ENCODE assay signal across 18 mouse cellular contexts in the genomic region with DNA sequence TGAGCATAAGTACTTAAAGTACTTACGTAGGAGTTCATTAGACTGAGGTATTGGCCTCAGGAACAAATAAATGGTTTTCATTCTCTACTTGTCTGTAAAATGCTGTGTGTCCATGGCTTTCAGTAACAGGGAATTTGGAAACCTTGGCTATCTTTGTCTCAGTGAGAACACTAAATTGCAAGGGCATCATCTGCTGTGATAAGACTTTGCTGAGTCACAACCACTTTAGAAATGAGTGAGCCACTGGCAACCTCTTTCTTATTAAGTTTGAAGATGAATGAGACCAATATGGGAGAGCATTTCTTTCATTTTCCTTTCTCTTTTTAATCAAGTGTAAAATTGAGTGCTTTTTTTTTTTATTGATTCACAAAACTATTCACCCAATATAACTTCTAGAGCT.
"Had no signal": no experiment of that assay in that cellular context is flagged by ENCODE, and none has a peak within 500 bp of the region (broad histone marks: within the 10 kb centered on the region; RNA-seq: fewer than 3 reads in every experiment).

No protein-coding gene starts in this region.

- DNase-seq: kidney, adult 18-20 months; kidney, adult 9 months; kidney, postnatal 14 days; kidney, postnatal 4 days; layer of hippocampus, postnatal 36 days; lung, adult 2 months; lung, postnatal 14 days; midbrain, embryonic 14.5 days; thymus, adult 18-20 months; thymus, postnatal 4 days had no signal

- H3K27me3 ChIP-seq: limb, embryonic 12.5 days; limb, embryonic 15.5 days; liver, embryonic 12.5 days; liver, embryonic 15.5 days; megakaryocyte, embryonic 14.5 days had no signal

- H3K4me1 ChIP-seq: limb, embryonic 12.5 days; limb, embryonic 15.5 days; liver, embryonic 12.5 days; liver, embryonic 15.5 days; megakaryocyte, embryonic 14.5 days had no signal

- H3K4me3 ChIP-seq: left cerebral cortex, adult 2 months; limb, embryonic 12.5 days; limb, embryonic 15.5 days; liver, embryonic 12.5 days; liver, embryonic 15.5 days; megakaryocyte, embryonic 14.5 days had no signal

- H3K4me2 ChIP-seq: limb, embryonic 12.5 days; limb, embryonic 15.5 days; liver, embryonic 12.5 days; liver, embryonic 15.5 days; midbrain, embryonic 11.5 days had no signal

- H3K36me3 ChIP-seq: limb, embryonic 12.5 days; limb, embryonic 15.5 days; liver, embryonic 12.5 days; liver, embryonic 15.5 days had no signal

- H3K9ac ChIP-seq: limb, embryonic 12.5 days; limb, embryonic 15.5 days; liver, embryonic 12.5 days; liver, embryonic 15.5 days had no signal

- H3K27ac ChIP-seq: left cerebral cortex, adult 2 months; limb, embryonic 12.5 days; limb, embryonic 15.5 days; liver, embryonic 12.5 days; liver, embryonic 15.5 days; macrophage had no signal

- ATAC-seq: liver, embryonic 12.5 days had no signal

- H3K9me3 ChIP-seq: limb, embryonic 12.5 days; limb, embryonic 15.5 days; liver, embryonic 12.5 days; liver, embryonic 15.5 days; megakaryocyte, embryonic 14.5 days had no signal
